ENCODE assay signal across 10 mouse cellular contexts in the genomic region with DNA sequence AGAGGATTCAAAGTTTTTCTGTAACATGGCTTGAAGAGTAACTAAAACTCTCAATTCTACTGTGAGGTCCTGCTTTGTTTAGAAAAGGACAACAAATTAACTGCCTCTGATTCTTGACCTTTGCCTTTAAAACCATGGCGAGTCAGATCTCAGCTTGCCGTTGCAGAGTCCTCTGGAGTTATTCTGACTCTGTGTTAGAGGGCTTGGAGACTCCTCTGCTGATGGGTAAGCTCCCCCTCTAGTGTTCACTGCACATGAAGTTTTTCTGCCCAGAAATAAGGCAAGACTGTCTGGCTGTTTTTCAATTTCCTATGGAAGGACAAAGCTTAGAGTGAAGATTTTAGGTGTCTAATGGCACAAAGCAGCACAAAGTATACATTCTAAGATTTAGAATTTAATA.
DNase-seq lines count a peak whose midpoint lies in the region; ATAC-seq lines count a peak whose summit lies in the region.
"Had no signal": no experiment of that assay in that cellular context is flagged by ENCODE, and none has a peak within 500 bp of the region (broad histone marks: within the 10 kb centered on the region; RNA-seq: fewer than 3 reads in every experiment).

No protein-coding gene starts in this region.

- no peak overlapping the region for H3K4me3 ChIP-seq in kidney, embryonic 16.5 days (ENCODE audit: low read length)
- H3K4me3 ChIP-seq: erythroblast, embryonic 14.5 days; liver, embryonic 13.5 days had no signal

- peak; percentile 92 for ATAC-seq in kidney, embryonic 16.5 days (ENCODE audit: low FRiP score, low TSS enrichment)
- ATAC-seq in megakaryocyte progenitor cell, adult 5-6 weeks (replicated peaks; ENCODE audit: poor library complexity) = no peak

- peak; percentile 6 to 9 for DNase-seq in heart, adult 18-20 months
- DNase-seq in heart, adult 9 months (ENCODE audit: low spot score in 2 of 2) = no peak
- peak; percentile 28 to 37 for DNase-seq in right cerebral cortex, postnatal 10 days (ENCODE audit: low spot score in 2 of 2)
- DNase-seq in right cerebral cortex, postnatal 36 days (ENCODE audit: low spot score in 2 of 2) = no peak
- DNase-seq in cerebellum, adult 9-10 months = no peak
- no peak for DNase-seq in thymus, postnatal 14 days
- DNase-seq: liver, embryonic 13.5 days had no signal

- H3K9ac ChIP-seq in kidney, embryonic 16.5 days (replicated peaks; ENCODE audit: low read length) = no peak overlapping the region
- H3K9ac ChIP-seq: liver, embryonic 13.5 days had no signal

- whole genome bisulfite sequencing in kidney, embryonic 16.5 days = 0% methylated on average over 2 of the region's 2 CpGs

- no peaks in the 10 kb centered on the region for H3K4me1 ChIP-seq in kidney, embryonic 16.5 days (ENCODE audit: insufficient read depth, low read length)
- H3K4me1 ChIP-seq: liver, embryonic 13.5 days had no signal

- no peaks in the 10 kb centered on the region for H3K27me3 ChIP-seq in kidney, embryonic 16.5 days (ENCODE audit: insufficient read depth, low read length)
- H3K27me3 ChIP-seq: liver, embryonic 13.5 days had no signal

- no peak overlapping the region for H3K4me2 ChIP-seq in kidney, embryonic 16.5 days (replicated peaks; ENCODE audit: low read depth, low read length)
- H3K4me2 ChIP-seq: liver, embryonic 13.5 days had no signal

- H3K9me3 ChIP-seq in kidney, embryonic 16.5 days (ENCODE audit: low read length) = no peaks in the 10 kb centered on the region
- H3K9me3 ChIP-seq: liver, embryonic 13.5 days had no signal

- H3K27ac ChIP-seq in kidney, embryonic 16.5 days (ENCODE audit: low read length) = no peak overlapping the region
- H3K27ac ChIP-seq: liver, embryonic 13.5 days had no signal

- H3K36me3 ChIP-seq in kidney, embryonic 16.5 days (ENCODE audit: insufficient read depth, low read length) = no peaks in the 10 kb centered on the region
- H3K36me3 ChIP-seq: liver, embryonic 13.5 days had no signal

Comparison
In these comparisons a context has a peak if more than half of its experiments do, and no peak if none do; other contexts are left out.
1. DNase-seq: peak in heart, adult 18-20 months (2 of 2) and right cerebral cortex, postnatal 10 days (2 of 2); none in heart, adult 9 months (0 of 2), right cerebral cortex, postnatal 36 days (0 of 2), cerebellum, adult 9-10 months (single experiment) and thymus, postnatal 14 days (single experiment).